Mouse (Mus musculus): ENCODE data around the gene Prdm4.

DNA sequence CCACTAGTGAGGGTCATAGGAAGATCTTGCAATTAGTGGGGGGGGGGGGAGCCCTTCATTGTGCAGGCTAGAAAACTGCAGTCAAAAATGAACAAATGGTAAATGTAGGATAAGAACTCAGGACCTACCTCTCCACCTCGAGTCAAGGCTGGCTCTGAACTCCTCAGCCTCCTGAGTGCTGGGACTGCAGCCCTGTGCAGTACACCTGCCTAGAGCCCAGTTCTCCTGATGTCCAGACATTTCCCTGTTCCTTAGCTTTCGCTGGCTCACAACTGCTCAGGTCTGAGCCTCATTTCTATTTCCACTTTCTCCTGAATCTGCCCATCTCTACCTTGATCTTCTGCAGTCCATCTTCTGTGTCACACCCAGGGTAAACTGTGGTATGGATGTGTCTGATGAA lies 49.5 kb upstream of the Prdm4 start:
- TF ChIP-seq CTCF (IDR thresholded peaks at IDR 0.05; ENCODE audit: low read depth) (no peak), EP300 (optimal IDR thresholded peaks at IDR 0.05) (no peak)
